Mouse (Mus musculus) right cerebral cortex, postnatal 25 days (tissue): Measurements from ENCODE around the gene Aph1c.
A peak's percentile ranks its signal among the peaks of the same experiment; 100 is the strongest.
"Not testable (repeated sequence)": the region's sequence is repeated elsewhere in the genome, so short reads cannot be mapped to it uniquely, and the experiment has no call there.

ENCODE experiments used
- DNase-seq: peaks from one replicate; pipeline ENCODE4 v3.0.0; 2022

Aph1c gene

DNA sequence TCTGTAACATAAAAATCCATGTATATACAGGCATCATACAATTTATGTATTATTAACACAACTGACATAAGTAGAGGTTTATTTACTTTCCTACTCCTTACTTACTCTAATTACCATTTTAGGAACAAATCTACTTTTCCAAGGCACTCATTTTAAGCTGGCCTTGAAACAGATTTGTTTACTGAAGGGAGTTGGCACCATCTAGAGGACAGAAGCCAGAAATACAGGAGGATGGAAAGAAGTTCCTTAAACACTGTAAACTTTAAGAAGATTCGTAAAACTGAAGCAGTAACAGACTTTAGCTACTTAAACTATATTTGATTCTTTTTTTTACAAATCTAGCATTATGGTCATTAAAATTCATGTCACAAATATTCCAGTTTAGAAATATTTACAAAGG, 8.5 kb downstream of the Aph1c start:
- no peak for DNase-seq

GRCm38 (mm10) chr9:66822255-66822654, 12.3 kb downstream of the Aph1c start:
- DNase-seq = not testable (repeated sequence)

- no peak for DNase-seq
These were observed 13.5 kb downstream of the Aph1c start for GRCm38 (mm10) chr9:66820996-66821395.

DNA sequence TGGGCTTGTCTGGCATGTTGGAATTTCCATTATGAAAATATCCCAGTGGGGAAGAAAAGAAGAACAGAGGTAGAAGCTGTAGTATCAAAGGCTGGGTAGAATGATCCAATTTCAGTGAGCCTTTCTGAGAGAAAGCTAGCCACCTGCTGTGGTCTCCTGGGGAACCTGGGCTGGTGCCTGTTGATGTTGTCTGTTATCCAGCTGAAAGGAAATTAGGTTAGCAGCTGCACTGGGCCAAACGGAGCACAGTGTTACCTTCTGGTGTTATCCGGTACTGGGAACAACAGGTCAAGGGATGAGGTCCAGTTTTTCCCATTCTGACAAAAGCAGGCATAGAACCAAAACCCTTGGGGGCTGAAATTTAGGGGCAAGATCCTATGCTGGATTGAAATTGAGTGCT, 21.1 kb downstream of the Aph1c start:
- no peak for DNase-seq

DNA sequence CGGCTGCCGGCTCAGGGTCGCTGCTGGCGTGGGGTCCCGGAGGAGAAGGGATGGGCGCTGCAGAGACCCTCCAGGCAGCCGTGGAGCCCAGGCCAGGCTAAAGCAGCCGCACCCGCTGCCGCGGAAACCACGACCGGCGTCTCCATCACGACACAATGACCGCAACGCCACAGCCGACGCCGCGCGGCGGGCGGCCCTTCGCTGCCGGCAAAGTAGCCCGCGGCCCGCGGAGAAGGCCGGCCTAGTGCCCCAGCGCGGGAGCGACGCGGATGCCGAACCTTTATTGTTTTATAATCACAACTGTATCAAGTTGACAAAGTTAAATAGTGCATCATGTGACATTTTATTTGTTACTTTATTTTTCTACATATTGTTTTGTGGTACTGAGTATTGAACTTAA, 28.6 kb downstream of the Aph1c start:
- DNase-seq = not testable (repeated sequence)

GRCm38 (mm10) chr9:66801947-66802346, 32.6 kb downstream of the Aph1c start:
- no peak for DNase-seq

- no peak for DNase-seq
These were observed 37.8 kb downstream of the Aph1c start, which contains the start of gene Gm10647 for GRCm38 (mm10) chr9:66796739-66797138. Gene Gm10647 (plus strand): TSS chr9:66797039.

DNA sequence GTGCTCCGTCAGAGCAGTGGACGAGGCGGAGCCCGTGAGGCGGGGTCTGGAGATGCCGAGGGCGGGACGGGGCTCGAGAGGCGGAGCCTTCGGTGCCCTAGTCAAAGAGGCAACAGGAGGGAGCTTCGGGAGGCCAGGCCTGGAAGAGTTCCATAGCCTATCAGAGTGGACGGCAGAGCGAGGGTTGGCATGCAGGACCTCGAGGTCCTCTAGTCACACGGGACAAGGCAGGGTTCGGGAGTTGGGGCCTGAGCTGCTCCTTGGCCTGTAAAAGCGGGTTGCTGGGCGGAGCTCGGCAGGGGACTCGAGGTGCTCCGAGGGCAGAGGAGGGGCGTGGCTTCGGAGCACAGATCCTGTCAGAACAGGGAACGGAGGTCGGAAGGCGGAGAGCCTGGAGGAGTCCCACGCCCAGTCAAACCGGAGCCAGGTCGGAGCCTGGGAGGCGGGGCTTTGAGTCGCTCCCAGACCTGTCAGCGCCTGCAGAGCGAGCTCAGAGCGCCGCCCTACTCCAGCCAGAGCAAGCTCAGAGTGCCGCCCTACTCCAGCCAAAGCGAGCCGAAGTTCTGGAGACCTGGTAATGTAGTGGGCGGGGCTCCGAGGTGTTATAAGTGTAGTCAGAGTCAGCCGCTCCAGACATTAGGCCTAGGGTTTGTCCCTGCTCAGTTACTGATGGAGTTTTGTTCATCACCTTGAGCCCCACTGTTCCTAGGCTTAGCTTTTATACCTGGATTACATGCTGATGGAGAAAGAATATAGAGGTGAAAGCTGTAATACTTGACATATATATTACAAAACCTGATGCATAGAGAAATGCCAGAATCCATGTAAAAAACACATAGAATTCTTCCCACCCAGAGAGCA, 38.8 kb downstream of the Aph1c start, which contains the start of gene Aph1b:
Gene Aph1b, minus strand, starts transcription at position 27 of the 861 bp plus-strand sequence.
- DNase-seq = peak; percentile 95

DNA sequence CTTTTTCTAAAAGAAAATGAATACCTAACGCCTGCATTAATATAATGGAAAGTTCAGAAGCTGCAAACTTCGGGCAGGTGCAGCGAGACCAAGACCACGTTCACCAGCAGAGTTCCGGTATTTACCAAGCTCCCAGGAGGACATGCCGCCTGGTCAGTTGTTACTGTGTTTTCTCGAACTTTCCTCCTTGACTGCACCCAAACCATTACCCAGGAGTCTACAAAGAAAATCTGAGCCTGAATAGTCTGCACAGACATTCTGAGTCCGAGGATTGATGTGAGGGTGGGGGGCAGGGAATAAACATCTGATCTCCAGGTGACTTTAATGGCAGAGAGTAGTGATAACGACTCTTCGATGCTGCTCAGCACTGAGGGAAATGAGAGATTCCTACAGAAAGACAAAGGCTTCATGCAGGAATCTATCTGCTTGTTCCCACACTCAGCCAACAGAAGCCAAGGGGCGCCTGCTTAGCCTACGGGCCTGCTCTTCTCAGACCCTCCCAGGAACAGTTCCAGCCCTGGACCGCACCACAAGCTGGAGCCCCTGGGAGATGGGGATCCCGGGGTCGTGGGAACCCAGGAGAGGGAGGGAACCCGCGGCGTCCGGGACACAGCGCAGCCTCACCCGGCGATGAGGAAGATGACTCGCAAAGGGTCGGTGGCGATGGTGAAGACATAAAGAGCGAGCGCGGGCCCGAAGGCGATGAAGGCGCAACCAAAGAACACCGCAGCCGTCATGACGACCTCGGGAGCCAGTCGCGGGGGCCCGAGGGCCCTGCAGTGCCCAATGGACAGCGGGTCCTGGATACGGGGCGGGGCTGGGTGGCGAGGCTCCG, 39.7 kb downstream of the Aph1c start:
- no peak for DNase-seq

GRCm38 (mm10) chr9:66787821-66788220, 46.7 kb downstream of the Aph1c start:
- no peak for DNase-seq

- DNase-seq = not testable (repeated sequence)
These were observed 50.0 kb downstream of the Aph1c start for GRCm38 (mm10) chr9:66784552-66784951.

- no peak for DNase-seq
These were observed 63.8 kb downstream of the Aph1c start for GRCm38 (mm10) chr9:66770701-66771100.

GRCm38 (mm10) chr9:66769275-66769674, 65.3 kb downstream of the Aph1c start:
- DNase-seq = no peak

DNA sequence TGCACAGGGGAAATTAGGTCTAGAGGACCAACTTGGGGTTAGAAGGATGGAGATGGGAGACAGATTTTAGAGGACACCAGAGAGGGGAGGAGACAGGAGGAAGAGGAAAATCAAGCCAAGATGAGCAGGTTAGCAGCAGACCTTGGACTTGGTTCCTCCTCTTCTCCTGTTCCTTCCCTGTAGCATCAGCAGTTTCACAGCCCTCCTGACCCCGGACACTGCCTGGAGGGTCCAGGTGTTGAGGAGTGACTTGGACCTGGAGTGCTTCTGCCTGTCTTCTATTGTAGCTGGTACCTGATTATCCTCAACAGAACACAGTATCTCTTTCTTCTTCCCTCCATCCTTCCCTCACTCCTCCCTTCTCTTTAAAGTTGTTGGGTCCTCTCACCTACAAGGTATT, 65.8 kb downstream of the Aph1c start:
- DNase-seq = no peak
